Mouse (Mus musculus) E14TG2a.4 (cell line): ENCODE measurements around the gene Shroom2.

Source experiments
- H3K27me3 ChIP-seq: 2 replicates; pipeline ENCODE4 v1.6.1; 2014; ENCODE audit warnings: low read length, control low read depth; ENCODE audit not compliant: insufficient read depth
- H3K36me3 ChIP-seq: 2 replicates; pipeline ENCODE4 v1.6.1; 2014; ENCODE audit warnings: low read length, control low read depth; ENCODE audit not compliant: insufficient read depth
- H3K4me1 ChIP-seq: replicated peaks from 2 replicates; pipeline ENCODE4 v1.6.1; 2014; ENCODE audit warnings: low read depth, low read length, control low read depth
- H3K4me3 ChIP-seq: replicated peaks from 2 replicates; pipeline ENCODE4 v1.5.1; 2014; ENCODE audit warnings: mild to moderate bottlenecking, low read length
- H3K9me3 ChIP-seq: 2 replicates; pipeline ENCODE4 v1.6.1; 2014; ENCODE audit warnings: low read length, control low read depth
- CTCF ChIP-seq: conservative IDR thresholded peaks from 2 replicates; pipeline ENCODE4 v1.5.1; 2014; ENCODE audit warnings: low read length
- NANOG ChIP-seq: IDR thresholded peaks from 2 replicates; pipeline ENCODE4 v1.6.1; 2014; ENCODE audit warnings: borderline replicate concordance, low read length, mixed read lengths
- POU5F1 ChIP-seq: IDR thresholded peaks from 2 replicates; pipeline ENCODE4 v1.6.1; 2014; ENCODE audit warnings: low read length, borderline replicate concordance

The Shroom2 gene

GRCm38 (mm10) chrX:152642627-152643026 lies 126.6 kb downstream of the Shroom2 start:
- no peaks in the 10 kb centered on the region for H3K27me3 ChIP-seq
- H3K36me3 ChIP-seq: no peaks in the 10 kb centered on the region
- TF ChIP-seq NANOG (no peak), CTCF (no peak), POU5F1 (no peak)
- no peaks in the 10 kb centered on the region for H3K9me3 ChIP-seq
- no peak overlapping the region for H3K4me3 ChIP-seq
- peaks cover 26% of the 10 kb centered on the region for H3K4me1 ChIP-seq

GRCm38 (mm10) chrX:152635397-152635796 lies 133.9 kb downstream of the Shroom2 start:
- Histone ChIP-seq H3K4me3 (no peak overlapping the region), H3K4me1 (no peaks in the 10 kb centered on the region), H3K36me3 (no peaks in the 10 kb centered on the region), H3K9me3 (no peaks in the 10 kb centered on the region), H3K27me3 (no peaks in the 10 kb centered on the region)
- TF ChIP-seq POU5F1 (no peak), CTCF (no peak), NANOG (no peak)

- Histone ChIP-seq H3K27me3 (no peaks in the 10 kb centered on the region), H3K4me1 (no peaks in the 10 kb centered on the region), H3K4me3 (no peak overlapping the region), H3K36me3 (peaks cover 35% of the 10 kb centered on the region), H3K9me3 (no peaks in the 10 kb centered on the region)
- TF ChIP-seq CTCF: no peak
- no peak for TF ChIP-seq NANOG
- no peak for TF ChIP-seq POU5F1
These were observed 147.9 kb downstream of the Shroom2 start for GRCm38 (mm10) chrX:152621407-152621806.

GRCm38 (mm10) chrX:152620917-152621316 lies 148.3 kb downstream of the Shroom2 start:
- Histone ChIP-seq H3K4me3 (no peak overlapping the region), H3K36me3 (peaks cover 35% of the 10 kb centered on the region), H3K27me3 (no peaks in the 10 kb centered on the region), H3K4me1 (no peaks in the 10 kb centered on the region), H3K9me3 (no peaks in the 10 kb centered on the region)
- TF ChIP-seq CTCF: no peak
- no peak for TF ChIP-seq POU5F1
- no peak for TF ChIP-seq NANOG

GRCm38 (mm10) chrX:152618464-152618863 lies 150.8 kb downstream of the Shroom2 start:
- Histone ChIP-seq H3K4me3 (no peak overlapping the region), H3K4me1 (no peaks in the 10 kb centered on the region), H3K9me3 (no peaks in the 10 kb centered on the region), H3K36me3 (peaks cover 36% of the 10 kb centered on the region), H3K27me3 (no peaks in the 10 kb centered on the region)
- TF ChIP-seq POU5F1: no peak
- TF ChIP-seq CTCF: peak; percentile 17

DNA sequence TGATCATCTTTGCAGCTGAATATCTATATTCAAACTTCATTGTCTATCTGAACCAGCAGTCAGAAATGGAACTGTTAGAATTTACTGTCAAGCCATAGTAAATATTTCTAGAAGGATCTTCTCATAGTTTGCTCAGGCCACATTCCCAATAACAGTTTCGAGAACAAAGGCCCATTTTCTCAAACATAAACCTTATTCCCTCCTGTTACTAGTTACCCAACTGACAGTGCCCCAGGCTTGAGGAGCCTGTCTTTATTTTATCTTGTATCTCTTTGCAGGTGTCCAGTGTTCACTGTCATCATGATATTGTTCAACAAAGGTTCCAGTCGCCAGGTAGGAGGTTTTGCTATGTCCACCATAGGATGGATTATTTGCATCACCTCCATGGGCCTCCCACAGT lies 206.2 kb downstream of the Shroom2 start, which contains the start of gene Cldn34a:
Gene Cldn34a, plus strand, starts transcription at position 301 of the 400 bp plus-strand sequence.
- Histone ChIP-seq H3K4me3 (no peak within 1 kb of the TSS), H3K9me3 (no peaks in the 10 kb centered on the region), H3K36me3 (no peaks in the 10 kb centered on the region), H3K27me3 (no peaks in the 10 kb centered on the region), H3K4me1 (no peaks in the 10 kb centered on the region)
- no peak for TF ChIP-seq POU5F1
- TF ChIP-seq NANOG: no peak
- TF ChIP-seq CTCF: no peak
